Mouse (Mus musculus) lung, postnatal 14 days (tissue): ENCODE measurements around the gene Coq8b.

ENCODE experiments used
- DNase-seq: peaks from one replicate; pipeline ENCODE4 v3.0.0; 2021

The Coq8b gene

GRCm38 (mm10) chr7:27274916-27275315, 42.1 kb downstream of the Coq8b start:
- DNase-seq, result no peak

GRCm38 (mm10) chr7:27276021-27276420, 43.2 kb downstream of the Coq8b start:
- no peak for DNase-seq

- DNase-seq, result no peak
Observed at GRCm38 (mm10) chr7:27277191-27277590, 44.4 kb downstream of the Coq8b start.

GRCm38 (mm10) chr7:27281717-27282116, 48.9 kb downstream of the Coq8b start:
- no peak for DNase-seq

GRCm38 (mm10) chr7:27282225-27282624, 49.4 kb downstream of the Coq8b start:
- no peak for DNase-seq

- DNase-seq, result peak; percentile 55
Observed at GRCm38 (mm10) chr7:27284865-27285697, 52.3 kb downstream of the Coq8b start.

- peak; percentile 68 for DNase-seq
Observed at GRCm38 (mm10) chr7:27285698-27286066, 52.9 kb downstream of the Coq8b start.

- DNase-seq, result no peak
Observed at GRCm38 (mm10) chr7:27288732-27289131, 55.9 kb downstream of the Coq8b start.

GRCm38 (mm10) chr7:27290555-27290954, 57.7 kb downstream of the Coq8b start:
- DNase-seq, result no peak

- DNase-seq, result peak; percentile 71
Observed at GRCm38 (mm10) chr7:27291795-27292466, 59.1 kb downstream of the Coq8b start.

GRCm38 (mm10) chr7:27295956-27296355, 63.1 kb downstream of the Coq8b start:
- DNase-seq, result peak; percentile 62

- no peak for DNase-seq
Observed at GRCm38 (mm10) chr7:27296518-27296917, 63.7 kb downstream of the Coq8b start.

GRCm38 (mm10) chr7:27298033-27298610, 65.3 kb downstream of the Coq8b start:
- DNase-seq, result no peak

- no peak for DNase-seq
Observed at GRCm38 (mm10) chr7:27298816-27299215, 66.0 kb downstream of the Coq8b start.

GRCm38 (mm10) chr7:27300351-27300750, 67.5 kb downstream of the Coq8b start:
- DNase-seq, result no peak

- no peak for DNase-seq
Observed at GRCm38 (mm10) chr7:27300801-27301200, 68.0 kb downstream of the Coq8b start.

GRCm38 (mm10) chr7:27302172-27302571, 69.3 kb downstream of the Coq8b start:
- peak; percentile 86 for DNase-seq

- DNase-seq, result no peak
Observed at GRCm38 (mm10) chr7:27305091-27305730, 72.4 kb downstream of the Coq8b start.

GRCm38 (mm10) chr7:27306161-27307160, 73.6 kb downstream of the Coq8b start:
- peak; percentile 62 for DNase-seq

GRCm38 (mm10) chr7:27307551-27307950, 74.7 kb downstream of the Coq8b start:
- no peak for DNase-seq
